Mouse (Mus musculus) adipocyte (in vitro differentiated cells): ENCODE measurements around the gene Fan1.

Experiments
- DNase-seq: peaks from one replicate; pipeline ENCODE4 v3.0.0-alpha.2; 2016; ENCODE audit warnings: low spot score

Fan1 gene

DNA sequence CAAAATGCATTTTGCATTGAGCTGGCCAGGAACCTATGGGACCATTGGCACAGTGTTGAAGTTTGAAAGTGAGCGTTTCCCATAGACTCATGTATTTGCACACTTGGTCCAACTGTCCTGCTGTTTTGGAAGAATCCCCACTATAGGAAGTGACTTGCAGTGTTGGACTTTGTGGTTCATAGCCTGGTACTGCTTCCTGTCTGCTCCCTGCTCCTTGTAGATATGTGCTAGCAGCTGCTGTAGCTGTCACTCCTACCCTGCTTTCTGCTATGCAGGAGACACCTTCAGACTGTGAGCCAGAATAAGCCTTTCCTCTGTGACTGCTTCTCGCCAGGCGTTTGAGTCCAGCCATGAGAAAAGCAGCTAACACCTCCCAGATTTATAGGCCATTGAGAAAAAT, 42.6 kb downstream of the Fan1 start:
- no peak for DNase-seq

DNA sequence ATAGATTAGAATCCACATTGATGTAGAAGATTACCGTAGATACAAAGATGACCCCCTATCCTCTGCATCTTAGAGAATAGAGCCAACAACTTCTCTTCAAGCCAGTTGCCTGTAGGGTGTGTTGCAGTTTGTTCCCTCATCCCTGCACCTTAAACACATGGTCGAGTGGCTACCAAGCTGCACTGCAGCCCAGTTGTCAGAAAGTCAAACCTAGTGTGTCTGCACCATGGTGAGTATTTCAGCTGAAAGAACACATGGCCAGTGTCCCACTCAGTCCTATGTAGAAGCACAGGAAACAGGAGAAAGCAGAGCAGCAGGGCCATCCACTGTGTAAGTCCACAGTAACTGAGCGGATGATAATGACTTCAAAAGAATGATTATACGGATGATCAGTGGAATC, 46.4 kb downstream of the Fan1 start:
- no peak for DNase-seq

DNA sequence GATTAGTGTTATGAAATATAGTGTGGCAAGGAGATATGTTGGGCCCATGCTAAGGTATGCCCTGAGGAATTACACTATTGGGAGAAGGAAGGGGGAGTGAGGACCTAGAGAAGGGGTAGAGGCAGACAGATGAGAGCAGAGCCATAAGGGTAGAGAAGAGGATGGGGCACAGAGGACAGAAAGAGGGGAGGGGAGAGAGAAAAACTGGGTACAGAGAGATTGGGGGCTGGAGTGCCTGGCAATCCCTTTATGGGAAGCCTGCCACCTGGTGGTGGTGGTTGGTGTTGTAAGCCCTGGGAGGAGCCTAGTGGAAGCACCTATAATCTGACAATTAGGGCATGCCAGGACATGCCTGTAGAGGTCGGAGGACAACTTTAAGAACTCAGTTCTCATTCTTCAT, 47.0 kb downstream of the Fan1 start:
- peak; percentile 72 for DNase-seq

DNA sequence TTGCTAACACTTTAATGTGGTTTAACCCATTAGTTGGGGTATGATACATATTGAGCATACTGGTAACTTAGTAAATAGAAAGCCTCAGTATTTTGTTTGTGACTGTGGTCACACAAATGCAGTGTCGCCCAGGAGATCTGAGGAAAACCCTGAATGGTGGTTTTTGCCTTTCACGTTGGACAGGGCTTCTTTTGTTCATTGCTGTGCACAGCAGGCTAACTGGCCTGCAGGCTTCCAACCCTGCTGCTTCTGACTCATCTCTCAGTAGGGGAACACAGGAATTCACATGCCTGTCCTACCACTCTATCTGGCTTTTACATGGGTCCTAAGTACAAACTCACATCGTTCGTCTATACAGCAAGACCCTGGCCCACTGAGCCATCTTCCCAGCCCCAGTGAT, 52.2 kb downstream of the Fan1 start:
- DNase-seq = no peak

DNA sequence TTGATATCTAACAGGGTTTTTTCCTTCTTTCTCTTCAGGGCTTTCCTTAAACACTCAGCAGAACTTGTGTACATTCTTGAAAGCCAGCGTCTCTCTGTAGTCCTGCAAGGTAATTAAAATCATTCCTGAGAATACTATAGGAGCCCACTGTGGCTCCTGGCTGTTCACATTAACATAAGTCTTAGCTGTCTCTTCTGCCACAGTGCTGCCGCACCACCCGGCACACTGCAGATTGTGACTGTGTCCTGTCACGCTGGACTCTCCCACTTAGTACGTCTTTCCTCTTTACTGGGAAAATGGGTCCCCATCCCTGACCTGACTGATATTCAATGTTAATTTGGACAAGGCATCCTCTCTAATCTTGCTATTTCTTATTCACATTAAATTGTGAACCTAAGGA, 52.8 kb downstream of the Fan1 start:
- no peak for DNase-seq

DNA sequence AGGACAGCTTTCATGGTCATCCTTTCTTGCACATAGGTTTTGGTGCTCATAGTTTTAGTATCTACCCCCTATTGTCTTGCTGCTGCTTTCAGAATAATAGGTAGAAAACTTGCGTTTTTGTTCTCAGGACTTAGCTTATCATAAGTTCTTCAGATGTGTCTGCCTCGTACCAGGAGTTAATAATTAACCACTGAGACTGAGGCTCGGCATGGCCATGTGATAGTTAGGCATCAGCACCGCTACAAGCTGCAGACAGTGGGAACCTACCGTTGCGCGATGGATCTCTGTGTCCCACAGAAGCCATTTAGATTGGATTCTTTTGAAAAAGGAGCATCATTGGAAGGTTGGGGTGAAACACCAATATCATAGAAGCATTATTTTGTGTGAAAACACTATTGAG, 61.1 kb downstream of the Fan1 start:
- no peak for DNase-seq

DNA sequence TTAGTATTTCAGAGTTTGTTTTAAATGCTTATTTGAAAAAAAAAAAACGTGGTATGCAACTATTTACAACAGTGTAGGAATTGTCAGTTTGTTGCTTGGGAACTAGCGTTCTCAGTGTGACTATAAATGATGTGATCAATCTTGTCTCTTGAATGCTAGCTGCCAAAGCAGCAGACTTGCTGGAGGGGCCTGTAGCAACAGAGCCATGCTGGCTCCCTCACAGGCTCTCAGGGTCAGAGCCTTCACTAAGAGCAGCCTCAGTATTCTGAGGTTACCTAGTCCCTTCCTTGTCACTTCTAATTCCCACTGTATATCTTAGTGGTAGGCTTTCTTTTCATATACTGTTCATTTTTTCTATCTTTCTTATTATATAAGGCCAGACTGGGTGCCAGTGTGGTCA, 63.1 kb downstream of the Fan1 start:
- DNase-seq = no peak

DNA sequence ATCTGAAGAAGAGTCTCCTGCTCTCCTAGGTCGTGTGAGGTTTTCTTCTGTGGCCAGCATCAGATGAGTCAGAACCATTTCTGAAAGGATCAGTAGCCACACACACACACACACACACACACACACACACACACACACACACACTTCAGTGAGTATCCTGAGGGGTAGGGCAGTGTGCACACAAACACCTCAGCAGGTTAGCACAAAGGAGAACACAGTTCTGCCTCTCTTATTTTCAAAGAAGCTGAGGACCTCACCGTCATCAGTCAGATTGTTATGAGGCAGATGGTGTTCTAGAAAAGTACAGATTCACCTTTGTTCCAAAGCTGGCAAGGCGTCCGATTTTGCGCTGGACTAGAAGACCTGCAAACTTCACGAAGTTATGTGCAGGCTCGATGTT, 63.7 kb downstream of the Fan1 start:
- no peak for DNase-seq
